Mouse (Mus musculus) embryo, embryonic 10 days (tissue): Measurements from ENCODE around the gene Lect2.

Experiments
- DNase-seq: peaks from one replicate; pipeline ENCODE4 v3.0.0-alpha.2; 2015; ENCODE audit warnings: low spot score

Gene Lect2

DNA sequence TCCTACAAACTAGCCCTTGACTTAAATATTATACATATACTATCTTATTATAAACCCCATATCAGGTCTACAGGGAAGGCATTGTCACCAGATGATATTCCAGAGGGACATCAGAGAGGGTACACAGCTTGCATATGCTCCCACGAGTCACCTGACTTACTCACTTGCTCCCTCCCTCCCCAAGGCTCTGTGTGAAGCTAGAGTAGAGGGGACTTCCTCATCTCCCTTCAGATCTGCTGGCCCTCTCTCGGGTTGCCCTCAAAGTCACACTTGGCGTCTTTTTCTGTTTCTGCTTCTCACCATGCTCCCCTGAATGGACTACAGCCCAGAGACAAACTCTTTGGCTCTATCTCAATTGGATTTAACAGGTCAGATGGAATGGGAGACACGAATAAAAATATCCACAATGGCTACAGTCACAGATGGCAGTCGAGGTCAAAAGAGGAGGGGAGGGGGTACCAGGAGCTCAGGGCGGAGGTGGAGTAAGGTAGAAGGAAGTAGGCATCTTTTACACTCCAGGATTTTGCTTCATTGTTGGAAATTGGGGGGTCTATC lies 46.4 kb downstream of the Lect2 start:
- DNase-seq: no peak

DNA sequence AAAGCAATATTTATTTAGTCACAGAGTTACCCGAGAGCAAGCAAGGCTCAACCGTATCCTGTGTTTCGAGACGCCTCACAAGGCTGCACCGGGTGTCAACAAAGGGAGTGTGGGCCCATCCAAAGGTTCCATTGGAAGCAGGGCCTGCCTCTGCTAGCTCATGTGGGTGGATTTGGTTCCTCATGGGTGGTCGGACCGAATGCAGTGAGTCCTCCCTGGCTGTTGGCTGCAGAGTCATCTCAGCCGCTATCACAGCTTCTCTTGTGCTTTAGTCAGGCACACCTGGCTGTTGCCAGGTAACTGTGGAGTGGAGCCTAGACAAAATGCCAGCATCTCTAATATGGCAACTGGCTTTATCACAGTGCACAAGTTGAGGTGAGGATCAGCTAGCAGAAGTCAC lies 47.7 kb downstream of the Lect2 start:
- no peak for DNase-seq

DNA sequence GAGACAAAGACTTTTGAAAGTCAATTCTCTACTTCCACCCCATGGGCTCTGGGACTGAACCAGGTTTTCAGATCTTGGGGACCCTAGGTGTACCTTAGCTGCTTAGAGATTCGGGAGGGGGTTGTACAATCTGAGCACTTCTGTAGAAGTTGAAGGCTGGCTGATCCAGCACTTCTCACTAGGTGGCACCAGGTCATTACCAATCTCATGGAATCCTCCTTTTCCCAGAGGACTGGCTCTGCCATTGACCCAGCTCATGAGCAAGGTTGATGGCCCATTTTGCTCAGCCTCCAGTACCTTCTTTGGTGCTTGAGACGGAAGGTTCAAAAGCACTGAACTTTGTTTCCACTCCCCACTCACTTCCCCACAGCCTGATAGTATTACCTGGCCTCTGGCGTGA lies 48.2 kb downstream of the Lect2 start:
- DNase-seq: peak; percentile 44

DNA sequence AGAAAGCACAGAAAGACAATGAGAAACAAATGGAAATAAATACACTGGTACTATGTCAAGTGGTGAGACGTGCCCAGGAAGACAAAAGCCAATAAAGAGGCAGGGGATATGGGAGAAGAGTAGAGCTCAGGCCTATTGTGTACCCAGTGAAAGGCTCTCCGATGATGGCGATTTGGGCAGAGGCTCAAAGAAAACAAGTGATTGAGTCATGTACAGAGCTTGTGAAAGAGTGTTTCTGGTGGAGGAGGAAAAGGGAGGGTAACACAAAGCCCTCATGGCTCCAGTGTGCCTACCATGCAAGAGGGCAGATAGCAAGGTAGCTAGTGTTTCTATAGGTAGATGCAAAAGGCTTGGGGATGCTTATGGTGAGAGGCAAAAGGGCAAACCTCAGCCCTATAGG lies 53.9 kb downstream of the Lect2 start:
- no peak for DNase-seq
